8 mouse cellular contexts compared by ENCODE assay signal in genomic region chr9:45055082-45055713, GRCm38 (mm10). TPM values are rescaled to one million over a fixed set of nuclear protein-coding genes. Genes with fewer than 3 reads are reported as not detected.
DNase-seq lines count a peak whose midpoint lies in the region; ATAC-seq lines count a peak whose summit lies in the region.

Mpzl3 (plus strand) TSS chr9:45055186.

- intact Hi-C loops in left cerebral cortex, postnatal 36 days (cut with DNase I), result loop anchor here (5.0 kb wide), 2 partner anchors 62 to 88 kb away; partner anchors contain the start of genes Scn2b and Ube4a

- H3K4me2 ChIP-seq in intestine, embryonic 16.5 days (ENCODE audit: low read depth, low read length), result peak within 1 kb of the TSS; percentile 72

- no peaks in the 10 kb centered on the region for H3K36me3 ChIP-seq in intestine, embryonic 16.5 days (ENCODE audit: control insufficient read depth, insufficient read depth, low read length)
- H3K36me3 ChIP-seq in midbrain, embryonic 10.5 days, result no peaks in the 10 kb centered on the region

- H3K4me3 ChIP-seq in intestine, embryonic 16.5 days (ENCODE audit: low read length), result peak within 1 kb of the TSS; percentile 56
- peak within 1 kb of the TSS; percentile 73 for H3K4me3 ChIP-seq in midbrain, embryonic 10.5 days

- peaks cover 5% of the 10 kb centered on the region; the same call in 1 of the 2 replicates for H3K4me1 ChIP-seq in intestine, embryonic 16.5 days (ENCODE audit: control insufficient read depth, insufficient read depth, low read length)
- peaks cover 8% of the 10 kb centered on the region; the same call in 1 of the 2 replicates for H3K4me1 ChIP-seq in midbrain, embryonic 10.5 days

- no peaks in the 10 kb centered on the region for H3K9me3 ChIP-seq in intestine, embryonic 16.5 days (ENCODE audit: control insufficient read depth, low read length)
- H3K9me3 ChIP-seq in midbrain, embryonic 10.5 days (replicated peaks), result no peaks in the 10 kb centered on the region

- H3K9ac ChIP-seq in intestine, embryonic 16.5 days (ENCODE audit: low read depth, low read length), result peak within 1 kb of the TSS; percentile 72

- H3K27ac ChIP-seq in intestine, embryonic 16.5 days (ENCODE audit: low read length), result peak within 1 kb of the TSS; percentile 92
- peak within 1 kb of the TSS; percentile 95 for H3K27ac ChIP-seq in midbrain, embryonic 10.5 days (replicated peaks)

- under 1% methylated on average over 33 of the region's 33 CpGs for WGBS in intestine, embryonic 16.5 days
- under 1% methylated on average over 33 of the region's 33 CpGs for WGBS in midbrain, embryonic 10.5 days

- peak; percentile 88 for ATAC-seq in intestine, embryonic 16.5 days

- peak; percentile 86 to 94 for DNase-seq in adrenal gland, adult (ENCODE audit: inconsistent age in 2 of 2, low spot score in 1 of 2)
- DNase-seq in embryo, embryonic 10.5 days (ENCODE audit: low spot score), result peak; percentile 96
- peak; percentile 72 to 84 for DNase-seq in gastrocnemius, postnatal 4 days (ENCODE audit: low spot score in 2 of 2)
- DNase-seq in left cerebral cortex, postnatal 36 days (ENCODE audit: low spot score in 2 of 2), result peak; percentile 87 to 89
- peak; percentile 91 for DNase-seq in midbrain, embryonic 10.5 days (ENCODE audit: low spot score)
- peak; percentile 90 for DNase-seq in right cerebral cortex, postnatal 4 days
- DNase-seq in yolk sac, embryonic 10.5 days (ENCODE audit: low spot score), result peak; percentile 93

- H3K27me3 ChIP-seq in intestine, embryonic 16.5 days (replicated peaks; ENCODE audit: control insufficient read depth, insufficient read depth, low read length), result no peaks in the 10 kb centered on the region
- peaks cover 52% of the 10 kb centered on the region for H3K27me3 ChIP-seq in midbrain, embryonic 10.5 days (ENCODE audit: low read depth, poor library complexity, severe bottlenecking)

RNA-seq across cellular contexts. Expression of gene Mpzl3, which starts in this region (rescaled TPM):
- total RNA-seq in gastrocnemius, postnatal 4 days (2021), result 1 to 10 TPM in 1 of 2 experiments, under 1 TPM in 1; 0.93 to 1.3 TPM
- 6.2 and 7.0 TPM in 2 replicates for polyA plus RNA-seq in intestine, embryonic 16.5 days (2015; fragmentation: Nextera tagmentation; extraction: Ambion mirVana)
- 1 to 10 TPM; 4.3 to 4.6 TPM for total RNA-seq in left cerebral cortex, postnatal 36 days (2021)
- 2.4 and 3.5 TPM in 2 replicates for polyA plus RNA-seq in midbrain, embryonic 10.5 days (2016; fragmentation: Nextera tagmentation; extraction: Ambion mirVana)

Comparison
In these comparisons a context has a peak if more than half of its experiments do, and no peak if none do; other contexts are left out.
1. Peak in every context shown above with its lines: DNase-seq, ATAC-seq, H3K4me3 ChIP-seq and H3K27ac ChIP-seq.